Mouse (Mus musculus): ENCODE measurements around the gene Dsn1. TPM values are rescaled to one million over a fixed set of nuclear protein-coding genes. Genes with fewer than 3 reads are reported as not detected.
A peak's percentile ranks its signal among the peaks of the same experiment; 100 is the strongest.

Gene Dsn1
- total and polyA plus RNA-seq, 3 experiments: 5.3 to 123 (median 48.3) TPM

DNA sequence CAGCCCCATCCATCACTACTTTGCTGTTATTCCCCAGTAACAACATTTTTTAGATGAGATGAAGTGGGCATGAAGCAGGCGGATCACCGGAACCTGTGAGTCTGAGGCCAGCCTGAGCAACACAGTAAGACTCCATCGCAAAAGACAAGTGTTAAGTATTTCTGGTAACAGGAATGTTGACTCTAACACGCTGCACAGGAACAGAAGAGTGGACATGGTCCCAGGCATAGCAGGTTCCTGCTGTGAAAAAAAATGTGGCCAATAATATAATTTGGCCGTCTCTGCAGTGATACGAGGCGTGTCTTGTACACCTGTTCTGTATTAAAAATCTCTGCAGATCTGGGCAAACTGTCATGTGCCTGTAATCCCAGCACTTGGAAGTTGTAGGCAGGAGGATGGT is 28.4 kb upstream of the Dsn1 start:
- ATAC-seq (ENCODE audit: extremely low read depth, insufficient number of reproducible peaks, low FRiP score, poor library complexity, severe bottlenecking) (no peak), DNase-seq (ENCODE audit: low spot score) (no peak)
- Histone ChIP-seq H3K4me3 (ENCODE audit: low read depth, low read length) (no peak overlapping the region), H3K4me1 (ENCODE audit: insufficient read depth, low read depth, low read length) (peaks cover 43% of the 10 kb centered on the region), H3K36me3 (replicated peaks) (no peaks in the 10 kb centered on the region), H3K27me3 (ENCODE audit: insufficient read depth, low read length) (peaks cover 23% of the 10 kb centered on the region), H3K9me3 (replicated peaks) (no peaks in the 10 kb centered on the region)
- TF ChIP-seq GATA2 (IDR thresholded peaks at IDR 0.05; ENCODE audit: borderline replicate concordance, low read depth, low read length): no peak
- no peak for TF ChIP-seq GATA1 (IDR thresholded peaks at IDR 0.05; ENCODE audit: borderline replicate concordance, low read length)
- TF ChIP-seq POLR2AphosphoS5 (IDR thresholded peaks at IDR 0.05; ENCODE audit: insufficient replicate concordance, low read depth, low read length): no peak
- no peak for TF ChIP-seq CTCF (IDR thresholded peaks at IDR 0.05; ENCODE audit: low read depth, low read length)
- TF ChIP-seq TAL1 (conservative IDR thresholded peaks at IDR 0.05; ENCODE audit: low read depth, low read length): no peak

DNA sequence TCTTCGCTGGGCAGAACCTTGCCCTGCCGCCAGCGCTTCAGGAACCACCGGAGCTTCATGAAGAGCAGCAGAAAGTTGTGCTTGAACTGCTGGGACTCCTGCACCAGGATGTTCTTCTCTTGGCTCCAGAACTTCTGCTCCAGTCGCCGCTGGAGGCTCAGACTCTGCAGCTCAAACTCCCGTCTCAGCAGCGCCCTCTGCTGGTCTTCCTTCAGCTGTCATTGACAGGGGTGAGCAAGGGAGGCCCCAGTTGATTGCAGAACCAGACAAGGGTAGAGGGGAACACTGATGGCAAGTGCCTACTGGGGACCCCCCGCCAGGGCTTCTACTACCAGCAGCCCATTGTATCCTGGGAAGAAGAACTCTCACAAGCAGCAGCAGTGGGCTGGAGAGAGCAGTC is 23.9 kb upstream of the Dsn1 start:
- TF ChIP-seq GATA2 (IDR thresholded peaks at IDR 0.05; ENCODE audit: borderline replicate concordance, low read depth, low read length) (no peak), CTCF (IDR thresholded peaks at IDR 0.05; ENCODE audit: low read depth, low read length) (peak; percentile 65)
- DNase-seq (ENCODE audit: low spot score) (peak; percentile 70), ATAC-seq (ENCODE audit: extremely low read depth, insufficient number of reproducible peaks, low FRiP score, poor library complexity, severe bottlenecking) (no peak)
- Histone ChIP-seq H3K4me1 (ENCODE audit: insufficient read depth, low read depth, low read length) (peaks cover 73% of the 10 kb centered on the region), H3K36me3 (replicated peaks) (peaks cover 18% of the 10 kb centered on the region), H3K4me3 (ENCODE audit: low read depth, low read length) (peak overlapping the region; percentile 40; the same call in 1 of the 2 replicates), H3K27me3 (ENCODE audit: insufficient read depth, low read length) (0 out of 2 replicates have a peak, but pooled peaks cover 2% of the 10 kb centered on the region), H3K9me3 (replicated peaks) (peaks cover under 1% of the 10 kb centered on the region; the same call in 1 of the 2 replicates)

- DNase-seq (ENCODE audit: low spot score): peak; percentile 20
- Histone ChIP-seq H3K4me3 (ENCODE audit: low read depth, low read length) (peak overlapping the region; percentile 69; the same call in 1 of the 2 replicates), H3K27me3 (ENCODE audit: insufficient read depth, low read length) (0 out of 2 replicates have a peak, but pooled peaks cover 2% of the 10 kb centered on the region), H3K4me1 (ENCODE audit: insufficient read depth, low read depth, low read length) (peaks cover 82% of the 10 kb centered on the region), H3K9me3 (replicated peaks) (peaks cover 9% of the 10 kb centered on the region), H3K36me3 (replicated peaks) (peaks cover 40% of the 10 kb centered on the region)
- TF ChIP-seq TAL1 (conservative IDR thresholded peaks at IDR 0.05; ENCODE audit: low read depth, low read length): no peak
- no peak for ATAC-seq (ENCODE audit: extremely low read depth, insufficient number of reproducible peaks, low FRiP score, poor library complexity, severe bottlenecking)
Measured at GRCm38 (mm10) chr2:157028261-157028660, 21.3 kb upstream of the Dsn1 start.

GRCm38 (mm10) chr2:157027106-157028008 is 20.4 kb upstream of the Dsn1 start:
- peaks cover 85% of the 10 kb centered on the region for H3K4me1 ChIP-seq (ENCODE audit: insufficient read depth, low read depth, low read length)
- H3K4me3 ChIP-seq (ENCODE audit: low read depth, low read length): peak overlapping the region; percentile 69
- DNase-seq (ENCODE audit: low spot score) (peak; percentile 81), ATAC-seq (ENCODE audit: extremely low read depth, insufficient number of reproducible peaks, low FRiP score, poor library complexity, severe bottlenecking) (peak; percentile 69)
- TF ChIP-seq GATA2 (IDR thresholded peaks at IDR 0.05; ENCODE audit: borderline replicate concordance, low read depth, low read length) (no peak), TAL1 (conservative IDR thresholded peaks at IDR 0.05; ENCODE audit: low read depth, low read length) (peak; percentile 84)
- H3K27me3 ChIP-seq (ENCODE audit: insufficient read depth, low read length): no peaks in the 10 kb centered on the region
- H3K9me3 ChIP-seq (replicated peaks): peaks cover 9% of the 10 kb centered on the region
- peaks cover 49% of the 10 kb centered on the region for H3K36me3 ChIP-seq (replicated peaks)

- Histone ChIP-seq H3K27me3 (ENCODE audit: insufficient read depth, low read length) (no peaks in the 10 kb centered on the region), H3K9me3 (replicated peaks) (peaks cover 12% of the 10 kb centered on the region), H3K36me3 (replicated peaks) (peaks cover 95% of the 10 kb centered on the region), H3K4me1 (ENCODE audit: insufficient read depth, low read depth, low read length) (peaks cover 66% of the 10 kb centered on the region), H3K4me3 (ENCODE audit: low read depth, low read length) (no peak overlapping the region; the same call in 1 of the 2 replicates)
- TF ChIP-seq POLR2AphosphoS5 (IDR thresholded peaks at IDR 0.05; ENCODE audit: insufficient replicate concordance, low read depth, low read length) (no peak), CTCF (IDR thresholded peaks at IDR 0.05; ENCODE audit: low read depth, low read length) (no peak), GATA2 (IDR thresholded peaks at IDR 0.05; ENCODE audit: borderline replicate concordance, low read depth, low read length) (no peak), TAL1 (conservative IDR thresholded peaks at IDR 0.05; ENCODE audit: low read depth, low read length) (no peak), GATA1 (IDR thresholded peaks at IDR 0.05; ENCODE audit: borderline replicate concordance, low read length) (no peak)
- no peak for ATAC-seq (ENCODE audit: extremely low read depth, insufficient number of reproducible peaks, low FRiP score, poor library complexity, severe bottlenecking)
- no peak for DNase-seq (ENCODE audit: low spot score)
Measured at GRCm38 (mm10) chr2:157021156-157021555, 14.2 kb upstream of the Dsn1 start.

DNA sequence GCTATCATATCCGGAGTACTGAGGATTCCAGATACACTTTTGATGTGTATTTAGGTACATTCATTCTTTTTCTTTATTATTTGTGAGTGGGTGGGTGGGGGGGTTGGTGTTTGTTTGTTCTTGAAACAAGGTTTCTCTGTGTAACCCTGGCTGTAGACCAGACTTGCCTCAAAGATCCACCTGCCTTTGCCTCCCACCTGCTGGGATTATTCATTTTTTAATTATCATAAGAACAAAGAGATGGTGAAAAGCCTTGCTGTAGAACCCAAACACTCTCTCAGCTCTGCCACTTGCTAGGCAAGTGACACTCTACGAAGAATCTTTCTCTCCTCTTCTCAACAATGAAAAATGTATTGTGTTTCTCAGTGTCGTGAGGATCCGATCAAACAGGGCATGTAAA is 12.3 kb upstream of the Dsn1 start:
- ATAC-seq (ENCODE audit: extremely low read depth, insufficient number of reproducible peaks, low FRiP score, poor library complexity, severe bottlenecking) (no peak), DNase-seq (ENCODE audit: low spot score) (no peak)
- peaks cover 3% of the 10 kb centered on the region; the same call in 1 of the 2 replicates for H3K9me3 ChIP-seq (replicated peaks)
- peaks cover 61% of the 10 kb centered on the region for H3K4me1 ChIP-seq (ENCODE audit: insufficient read depth, low read depth, low read length)
- peaks cover 98% of the 10 kb centered on the region for H3K36me3 ChIP-seq (replicated peaks)
- no peak overlapping the region for H3K4me3 ChIP-seq (ENCODE audit: low read depth, low read length)
- H3K27me3 ChIP-seq (ENCODE audit: insufficient read depth, low read length): no peaks in the 10 kb centered on the region
- TF ChIP-seq GATA2 (IDR thresholded peaks at IDR 0.05; ENCODE audit: borderline replicate concordance, low read depth, low read length) (no peak), GATA1 (IDR thresholded peaks at IDR 0.05; ENCODE audit: borderline replicate concordance, low read length) (no peak), POLR2AphosphoS5 (IDR thresholded peaks at IDR 0.05; ENCODE audit: insufficient replicate concordance, low read depth, low read length) (no peak), CTCF (IDR thresholded peaks at IDR 0.05; ENCODE audit: low read depth, low read length) (no peak), TAL1 (conservative IDR thresholded peaks at IDR 0.05; ENCODE audit: low read depth, low read length) (no peak)

Data from G1E (cell line).